Mouse (Mus musculus): ENCODE results near the gene Tal1. TPM values are rescaled to one million over a fixed set of nuclear protein-coding genes. Genes with fewer than 3 reads are reported as not detected.

Tal1 gene
- total RNA-seq (2021), result 1 to 10 TPM; 2.5 TPM
- long read RNA-seq, experiment 1, partial matches to known transcripts, result 1 of 1 reads
- long read RNA-seq, experiment 1, other reads (novel, unspliced or antisense), result 0 of 1 reads
- long read RNA-seq, experiment 2, partial matches to known transcripts, result 1 of 2 reads
- long read RNA-seq, experiment 2, other reads (novel, unspliced or antisense), result 1 of 2 reads

DNA sequence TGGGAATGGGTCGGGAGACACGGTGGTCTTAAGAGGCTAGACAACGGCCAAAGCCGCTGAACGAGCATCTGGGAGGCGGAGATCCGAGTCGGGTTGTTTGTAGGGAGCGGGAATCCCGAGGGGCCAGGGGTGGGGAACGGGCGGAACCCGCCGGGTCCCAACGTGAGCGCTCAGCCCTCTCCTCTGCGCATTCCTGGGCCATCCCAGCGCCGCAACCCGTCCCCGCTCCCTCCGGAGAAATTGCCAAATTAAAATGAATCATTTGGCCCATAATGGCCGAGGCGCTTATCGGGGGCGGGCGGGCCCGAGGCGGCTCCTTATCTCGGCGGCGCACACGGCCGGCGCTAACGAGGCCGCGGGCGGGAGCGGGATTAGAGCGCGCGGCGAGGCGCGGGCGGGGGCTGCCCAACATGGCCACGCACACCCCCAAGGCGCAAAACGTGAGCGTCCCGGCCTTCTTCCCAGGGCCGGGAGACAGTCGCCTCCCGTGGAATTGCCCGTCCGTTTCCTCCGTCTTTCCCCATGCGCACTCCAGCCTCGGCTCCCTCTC is at the start of gene Tal1:
Gene Tal1, plus strand, starts transcription at position 56 of the 550 bp plus-strand sequence.
- peak; percentile 35 to 51 for DNase-seq (ENCODE audit: low spot score in 2 of 2)

DNA sequence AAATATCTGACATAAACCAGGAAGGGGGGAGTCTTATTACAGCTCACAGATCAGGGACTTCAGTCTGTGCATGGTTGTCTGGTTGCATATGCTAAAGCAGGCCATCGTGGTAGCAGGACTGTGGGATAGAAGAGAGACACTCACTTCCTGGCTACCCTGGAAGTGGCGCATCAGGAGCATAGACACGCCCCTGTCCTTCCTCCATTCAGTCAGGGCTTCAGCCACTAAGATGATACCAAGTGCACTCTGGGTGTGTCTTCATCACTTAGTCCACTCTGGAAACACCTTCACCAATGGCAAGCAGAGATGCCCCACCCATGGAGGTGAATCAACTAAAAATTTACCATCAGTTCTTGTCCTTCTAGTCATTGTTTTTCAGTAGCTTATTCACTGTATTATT is 42.0 kb upstream of the Tal1 start:
- no peak for DNase-seq (ENCODE audit: low spot score in 2 of 2)

GRCm38 (mm10) chr4:115019997-115020396 is 36.2 kb upstream of the Tal1 start:
- DNase-seq (ENCODE audit: low spot score in 2 of 2), result no peak

DNA sequence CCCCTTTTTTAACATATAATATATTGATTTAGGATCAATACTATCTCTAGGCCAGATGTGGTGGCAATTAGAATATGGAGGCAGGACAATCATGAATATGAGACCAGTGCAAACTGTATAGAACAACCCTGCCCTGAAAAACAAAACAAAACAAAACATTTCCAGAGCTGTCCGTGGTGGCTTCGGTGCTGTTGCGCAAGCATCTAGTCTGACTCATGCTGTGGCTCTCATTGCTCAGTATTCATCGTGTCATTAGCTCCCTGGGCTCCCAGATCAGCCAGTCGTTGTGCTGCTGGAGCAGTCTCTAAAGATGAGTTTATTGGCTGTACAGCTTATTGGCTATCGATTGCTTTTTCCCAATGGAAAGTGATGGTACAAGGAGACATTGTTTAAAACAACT is 21.2 kb upstream of the Tal1 start:
- DNase-seq (ENCODE audit: low spot score in 2 of 2), result peak in 1 of 2 experiments; percentile 33

DNA sequence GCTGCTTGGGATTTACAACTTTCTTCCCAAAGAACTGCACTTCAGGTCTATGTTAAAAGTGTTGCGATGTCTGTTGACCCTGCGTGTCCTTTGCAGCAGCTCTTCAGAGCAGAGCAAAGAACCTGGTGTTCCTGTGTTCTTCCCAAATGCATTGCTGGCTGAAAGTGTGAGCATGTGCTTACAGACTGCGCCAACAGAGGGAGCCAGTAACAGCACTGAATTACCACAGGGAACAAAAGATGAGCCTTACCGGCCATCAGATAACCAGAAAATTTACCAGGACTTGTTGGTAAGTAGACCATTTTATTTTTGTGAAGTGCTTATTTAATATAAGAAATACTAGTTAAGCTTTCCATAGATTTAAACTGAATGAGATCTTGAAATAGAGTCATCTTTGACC is 18.0 kb upstream of the Tal1 start:
- DNase-seq (ENCODE audit: low spot score in 2 of 2), result peak in 1 of 2 experiments; percentile 36

DNA sequence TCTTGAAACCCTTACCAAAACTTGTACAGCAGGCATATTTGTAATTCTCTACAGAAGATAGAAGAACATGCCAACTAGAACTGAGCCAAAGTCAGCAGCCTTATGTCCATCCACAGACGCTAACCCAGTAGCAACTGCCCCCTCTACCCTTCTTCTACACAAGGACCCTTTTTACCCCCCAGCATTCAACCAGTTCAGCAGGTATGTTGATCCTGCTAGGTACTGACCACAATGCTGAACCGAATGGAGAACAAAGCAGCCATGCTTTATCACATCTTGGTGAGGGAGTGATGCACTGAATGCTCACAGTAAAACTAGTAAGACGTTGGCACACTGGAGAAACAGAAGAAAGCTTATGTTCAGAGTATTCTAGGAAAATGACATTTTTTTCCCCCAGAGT is 10.6 kb upstream of the Tal1 start:
- no peak for DNase-seq (ENCODE audit: low spot score in 2 of 2)

- DNase-seq (ENCODE audit: low spot score in 2 of 2), result peak; percentile 47 to 62
These were observed 8.5 kb upstream of the Tal1 start for GRCm38 (mm10) chr4:115047750-115048149.

- DNase-seq (ENCODE audit: low spot score in 2 of 2), result no peak
These were observed 8.0 kb upstream of the Tal1 start for GRCm38 (mm10) chr4:115048190-115048589.

- DNase-seq (ENCODE audit: low spot score in 2 of 2), result no peak
These were observed 5.0 kb upstream of the Tal1 start for GRCm38 (mm10) chr4:115051245-115051644.

DNA sequence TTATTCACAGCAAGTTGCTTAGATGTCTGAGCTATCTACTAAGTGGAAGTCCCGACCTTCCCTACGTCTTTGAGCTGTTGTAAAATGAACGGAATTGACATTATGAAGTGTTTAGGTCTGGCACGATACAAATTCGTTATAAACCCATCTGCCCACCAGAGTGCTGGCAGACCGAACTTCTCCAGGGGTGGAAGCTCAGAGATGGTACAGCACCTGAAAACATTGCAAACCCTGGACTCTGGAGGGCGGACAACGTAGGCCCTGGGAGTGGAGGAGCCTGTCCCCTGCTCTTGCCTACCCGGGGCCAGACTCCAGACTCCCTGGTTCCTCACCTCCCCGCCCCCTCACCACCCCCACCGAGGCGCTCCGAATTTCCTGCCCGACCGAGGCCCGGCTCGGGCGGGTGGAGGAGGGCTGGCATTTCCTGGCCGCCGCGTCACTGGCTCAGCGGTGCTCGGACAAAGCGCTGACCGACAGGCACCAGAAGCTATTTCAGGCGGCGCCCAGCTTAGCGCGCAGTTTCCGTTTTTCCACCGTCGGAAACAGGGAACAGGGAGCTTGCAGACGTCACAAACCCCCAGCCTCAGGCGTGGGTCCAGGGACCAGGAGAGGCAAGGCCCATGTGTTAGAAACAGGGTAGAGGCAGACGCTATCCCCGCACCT is 3.8 kb upstream of the Tal1 start:
- DNase-seq (ENCODE audit: low spot score in 2 of 2), result peak; percentile 35 to 61

- DNase-seq (ENCODE audit: low spot score in 2 of 2), result no peak
These were observed 1.2 kb upstream of the Tal1 start for GRCm38 (mm10) chr4:115055044-115055443.

DNA sequence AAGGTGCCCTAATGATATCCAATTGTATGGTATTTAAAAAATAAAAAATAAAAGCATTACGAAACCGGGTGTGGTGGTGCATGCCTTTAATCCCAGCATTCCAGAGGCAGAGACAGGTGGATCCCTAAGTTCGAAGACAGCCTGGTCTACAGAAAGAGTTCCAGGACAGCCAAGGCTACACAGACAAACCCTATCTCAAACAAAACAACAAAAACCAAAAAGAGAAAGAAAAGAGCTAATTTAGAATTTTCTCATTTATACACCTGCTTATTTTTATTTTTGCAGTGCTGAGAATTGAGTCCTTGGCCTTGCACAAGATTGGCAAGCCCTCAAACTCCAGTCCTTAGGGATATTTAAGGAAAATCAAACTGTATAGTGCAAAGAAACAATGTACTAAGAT is 535 bp upstream of the Tal1 start:
- no peak for DNase-seq (ENCODE audit: low spot score in 2 of 2)

DNA sequence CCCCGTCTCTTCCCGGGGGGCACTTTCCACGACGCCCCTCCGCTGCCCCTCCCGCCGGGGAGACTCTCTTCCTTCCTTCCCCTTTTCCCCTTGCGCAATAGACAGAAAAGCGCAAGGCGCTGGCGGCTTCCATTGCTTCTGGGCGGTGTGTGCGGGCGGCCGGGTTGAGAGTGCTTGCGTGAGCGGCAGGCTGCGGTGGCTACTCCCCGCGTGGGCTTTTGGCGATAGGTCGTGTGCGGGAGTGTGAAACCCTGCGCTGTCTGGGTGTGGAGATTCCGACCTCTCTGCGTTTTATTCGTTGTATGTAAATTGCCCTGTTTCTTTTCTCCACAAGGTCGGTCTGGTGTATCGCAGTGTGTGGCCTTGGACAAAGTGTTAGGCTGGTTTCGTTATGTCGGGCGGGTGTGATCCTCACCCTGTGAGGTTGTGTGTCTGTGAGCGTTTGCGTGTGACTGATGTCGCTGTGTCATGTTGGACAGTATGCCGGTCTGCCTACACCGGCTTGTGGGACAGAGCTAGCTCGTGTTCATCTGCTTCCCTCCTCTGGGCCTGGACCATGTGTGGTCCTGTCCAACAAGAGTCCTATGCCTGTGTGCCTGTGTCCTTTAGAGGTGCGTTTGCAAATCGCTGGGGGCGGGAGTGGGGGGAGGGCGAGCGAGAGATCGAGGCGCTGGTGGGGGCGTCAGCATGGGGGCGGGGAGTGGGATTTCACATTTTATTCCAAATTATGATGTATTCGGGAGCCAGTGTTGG is 871 bp downstream of the Tal1 start:
- DNase-seq (ENCODE audit: low spot score in 2 of 2), result peak; percentile 23 to 31

- DNase-seq (ENCODE audit: low spot score in 2 of 2), result peak in 1 of 2 experiments; percentile 37
These were observed 1.6 kb downstream of the Tal1 start for GRCm38 (mm10) chr4:115057674-115058316.

DNA sequence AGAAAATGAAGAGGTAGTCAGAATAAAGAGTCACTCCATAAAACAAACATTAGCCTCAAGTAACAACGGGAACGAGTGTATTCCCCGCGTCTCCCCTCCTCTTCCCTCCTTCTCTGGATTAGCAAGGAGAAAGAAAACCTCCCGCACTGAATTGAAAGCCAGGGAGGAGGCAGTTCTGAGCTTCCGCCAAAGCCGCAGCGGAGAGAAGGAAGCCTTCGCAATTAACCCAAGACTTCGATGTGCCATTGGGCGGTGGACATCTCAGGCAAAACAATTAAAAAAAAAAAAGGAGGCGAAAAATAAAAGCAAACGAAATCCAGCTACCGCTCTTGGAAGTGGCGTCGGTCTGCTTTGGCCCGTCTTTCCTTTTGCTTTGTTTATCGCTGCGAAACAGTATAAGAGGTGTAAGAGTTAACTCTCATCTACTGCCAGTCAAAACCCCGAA is 2.1 kb downstream of the Tal1 start:
- DNase-seq (ENCODE audit: low spot score in 2 of 2), result no peak

- no peak for DNase-seq (ENCODE audit: low spot score in 2 of 2)
These were observed 2.8 kb downstream of the Tal1 start for GRCm38 (mm10) chr4:115058871-115059590.

DNA sequence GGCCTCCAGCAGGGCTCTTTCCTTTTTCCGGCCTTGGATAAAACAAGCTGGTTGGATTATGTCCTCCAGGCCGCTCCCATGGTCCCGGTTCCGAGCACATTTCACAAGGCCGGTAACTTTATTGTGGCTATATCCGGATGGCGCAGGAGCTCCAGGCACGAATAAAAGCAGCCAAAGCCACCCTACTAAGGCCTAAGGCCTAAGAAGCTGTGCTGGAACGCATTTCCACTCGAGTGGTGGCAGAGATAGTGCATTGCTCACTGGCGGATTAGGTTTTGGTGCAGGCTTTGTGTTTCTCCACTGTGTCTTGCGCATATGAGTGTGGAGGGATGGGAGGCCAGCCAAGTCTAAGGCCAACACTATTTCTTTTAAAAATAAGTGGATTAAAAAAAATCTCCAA is 3.6 kb downstream of the Tal1 start:
- no peak for DNase-seq (ENCODE audit: low spot score in 2 of 2)

DNA sequence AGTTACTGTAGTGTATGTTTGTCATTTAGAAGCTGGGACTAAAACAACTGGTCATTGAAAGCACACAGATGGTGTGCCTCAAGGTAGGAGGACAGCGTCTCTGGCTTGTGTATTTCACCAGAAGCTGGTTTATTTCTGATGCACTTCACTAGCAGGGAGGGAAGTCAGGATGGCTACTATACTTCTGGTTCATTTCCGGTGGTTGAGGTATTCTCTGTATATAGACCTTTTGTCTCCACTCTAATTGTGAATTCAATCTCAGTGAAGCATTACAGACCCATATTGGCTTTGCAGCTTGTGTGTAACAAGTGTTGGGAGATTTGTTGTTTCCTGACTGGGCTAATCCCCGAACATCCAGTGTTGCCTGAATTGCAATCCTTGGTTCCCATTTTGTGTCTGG is 4.5 kb downstream of the Tal1 start:
- no peak for DNase-seq (ENCODE audit: low spot score in 2 of 2)

- DNase-seq (ENCODE audit: low spot score in 2 of 2), result no peak
These were observed 6.3 kb downstream of the Tal1 start for GRCm38 (mm10) chr4:115062540-115062874.

- peak; percentile 17 to 29 for DNase-seq (ENCODE audit: low spot score in 2 of 2)
These were observed 6.8 kb downstream of the Tal1 start for GRCm38 (mm10) chr4:115062875-115063517.
